Mouse (Mus musculus) spleen, embryonic (tissue): ENCODE data around the gene Nrros.
"Not testable (repeated sequence)": the region's sequence is repeated elsewhere in the genome, so short reads cannot be mapped to it uniquely, and the experiment has no call there.

Experiments used
- CTCF ChIA-PET: fragments of 350-600 bp; sonication (Branson Sonifier 250); formaldehyde crosslinking; loops from one replicate; lab custom pipeline; 2022; lab: Charles Lee

Gene Nrros

DNA sequence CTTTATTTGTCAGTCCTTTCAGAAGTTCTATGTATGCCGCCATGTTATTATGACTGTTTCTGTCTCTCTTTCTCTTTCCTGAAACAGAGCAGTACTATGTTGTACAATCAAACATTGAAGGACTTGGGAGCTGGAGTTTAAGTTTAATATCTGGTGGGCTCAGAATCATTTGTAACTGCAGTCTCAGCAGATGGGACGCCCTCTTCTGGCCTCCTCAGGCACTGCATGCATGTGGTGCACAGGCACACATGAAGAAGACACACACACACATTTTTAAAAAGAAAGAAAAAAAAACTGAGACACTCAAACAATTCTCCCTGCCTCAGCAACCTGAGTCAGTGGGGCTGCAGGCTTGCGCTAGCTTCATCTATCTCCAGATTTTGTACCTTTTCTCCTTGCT lies 44.9 kb downstream of the Nrros start:
- CTCF ChIA-PET: no interaction called here

DNA sequence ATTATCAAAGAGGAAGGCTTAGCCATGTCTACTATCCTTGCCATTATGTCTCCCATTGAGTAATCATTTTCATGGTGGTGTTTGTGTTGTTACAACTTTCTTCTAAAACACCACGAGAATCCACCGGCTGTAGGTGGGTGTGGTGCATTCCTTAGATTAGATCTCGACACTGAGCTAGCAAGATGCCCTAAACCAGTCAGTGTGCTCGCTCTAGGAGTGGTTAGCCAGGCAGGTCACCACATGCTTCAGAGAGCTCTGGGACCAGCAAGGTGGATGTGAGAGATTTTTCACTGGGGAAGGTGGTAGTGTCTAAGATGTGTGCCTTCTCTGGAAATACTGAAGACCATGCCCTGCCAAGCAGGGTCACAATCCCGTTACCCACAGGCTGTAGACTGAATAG lies 49.2 kb downstream of the Nrros start:
- CTCF ChIA-PET: interaction anchor here (0.7 to 0.8 kb wide), 3 partner anchors 25 to 157 kb away, joined by 3 to 10 read pairs (median 3); no protein-coding TSS in a partner anchor

DNA sequence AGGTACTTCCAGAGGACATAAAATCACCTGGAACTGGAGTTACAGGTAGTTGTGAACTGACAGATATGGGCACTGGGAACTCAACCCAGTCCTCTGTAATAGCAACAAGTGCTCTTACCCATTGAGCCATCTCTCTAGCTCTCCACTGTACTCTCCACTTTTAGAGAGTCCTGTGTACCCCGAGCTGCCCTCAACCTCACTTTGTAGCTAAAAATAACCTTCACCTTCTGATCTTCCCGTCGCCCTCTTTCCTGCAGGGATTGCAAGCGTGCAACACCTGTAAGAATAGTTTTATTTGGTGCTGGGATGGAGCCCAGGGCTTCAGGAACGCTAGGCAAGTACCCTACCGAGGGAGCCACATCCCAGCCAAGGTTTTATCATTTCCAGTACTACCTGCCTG lies 49.6 kb downstream of the Nrros start:
- CTCF ChIA-PET: interaction anchor here (0.7 to 1.0 kb wide), 4 partner anchors 25 to 157 kb away, joined by 3 to 10 read pairs (median 3); no protein-coding TSS in a partner anchor

DNA sequence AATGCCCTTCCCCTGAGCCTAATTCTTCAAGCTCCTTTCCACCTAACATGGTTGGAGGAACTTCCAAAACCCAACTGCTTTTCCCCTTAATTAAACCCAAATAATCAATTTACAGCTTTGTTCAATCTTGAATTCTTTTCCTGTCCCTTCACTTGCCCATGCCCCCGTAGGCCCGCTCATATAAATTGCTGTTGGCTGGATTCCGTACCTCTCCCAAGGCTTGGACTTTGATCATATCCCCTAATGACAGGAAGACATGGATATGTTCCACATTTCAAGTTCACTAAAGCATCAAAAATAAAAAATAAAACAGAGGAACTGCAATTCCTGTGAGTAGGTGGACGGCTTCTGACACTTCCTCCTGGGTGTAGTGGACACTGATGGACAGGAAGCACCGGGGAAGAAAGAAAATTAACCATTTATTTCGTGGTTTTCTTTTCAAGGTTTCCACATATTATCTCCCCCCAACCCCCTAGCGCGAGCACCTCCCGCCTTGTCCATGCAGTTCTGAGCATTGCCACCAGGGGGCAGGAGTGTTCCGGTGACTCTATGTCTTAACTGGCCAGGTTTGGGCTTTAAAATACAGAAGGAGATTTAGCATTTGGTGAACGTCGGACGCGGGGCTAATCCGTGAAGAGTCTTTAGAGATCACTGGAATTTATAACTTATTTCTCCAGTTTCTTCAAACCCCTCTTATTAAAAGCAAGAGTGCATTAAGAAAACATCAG lies 50.3 kb downstream of the Nrros start:
- CTCF ChIA-PET: interaction anchor here (0.6 to 1.4 kb wide), 6 partner anchors 10 to 758 kb away, joined by 3 to 11 read pairs (median 5); no protein-coding TSS in a partner anchor

DNA sequence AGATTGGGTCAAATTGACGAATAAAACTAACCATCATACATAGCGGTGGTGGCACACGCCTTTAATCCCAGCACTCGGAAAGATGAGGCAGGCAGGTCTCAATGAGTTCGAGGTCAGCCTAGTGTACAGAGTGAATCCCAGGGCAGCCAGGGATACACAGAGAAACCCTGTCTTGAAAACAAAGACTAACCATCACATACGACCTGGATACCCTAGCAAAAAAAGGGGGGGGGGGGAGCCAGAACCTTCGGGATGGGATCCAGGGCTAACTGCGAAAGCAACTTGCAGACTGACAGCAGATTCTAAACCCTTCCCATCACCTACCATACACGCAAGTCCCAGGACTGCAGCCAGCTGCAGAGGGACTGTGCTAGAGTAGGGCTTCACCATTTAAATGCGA lies 51.0 kb downstream of the Nrros start:
- CTCF ChIA-PET: interaction anchor here (0.7 to 1.7 kb wide), 4 partner anchors 11 to 88 kb away, joined by 5 to 11 read pairs (median 5); no protein-coding TSS in a partner anchor

DNA sequence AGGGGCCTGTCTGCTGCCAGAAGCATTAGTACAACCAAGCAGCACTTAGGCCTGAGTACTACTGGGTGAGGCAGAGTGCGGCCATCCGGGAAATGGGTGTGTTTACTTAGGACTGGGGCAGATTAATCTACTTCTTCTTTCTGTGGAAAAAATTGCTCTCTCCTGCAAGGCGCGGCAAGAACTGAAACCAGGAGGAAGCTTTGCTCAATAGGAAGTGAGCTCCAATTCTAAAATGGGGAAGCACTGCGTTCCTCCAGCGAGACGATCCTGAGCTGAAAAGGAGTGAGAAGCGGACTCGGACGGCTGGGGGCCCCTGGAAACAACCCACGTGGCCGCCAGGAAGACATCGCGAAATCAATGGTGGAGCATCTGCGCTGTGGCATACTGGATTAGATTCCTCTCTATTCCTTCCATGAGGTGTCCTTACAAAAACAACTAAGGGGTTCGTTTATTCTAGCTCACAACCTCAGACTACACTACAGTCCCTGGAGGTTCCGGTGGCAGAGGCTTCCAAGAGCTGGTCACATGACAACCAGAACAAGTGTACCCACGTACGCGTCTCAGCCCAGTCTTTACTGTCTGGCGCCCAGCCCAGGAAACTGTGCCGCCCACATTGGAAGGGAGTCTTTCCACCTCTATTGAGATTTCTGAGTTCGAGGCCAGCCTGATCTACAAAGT lies 51.7 kb downstream of the Nrros start:
- CTCF ChIA-PET: interaction anchor here (1.4 to 1.7 kb wide), 2 partner anchors 12 to 89 kb away, joined by 5 read pairs; no protein-coding TSS in a partner anchor

DNA sequence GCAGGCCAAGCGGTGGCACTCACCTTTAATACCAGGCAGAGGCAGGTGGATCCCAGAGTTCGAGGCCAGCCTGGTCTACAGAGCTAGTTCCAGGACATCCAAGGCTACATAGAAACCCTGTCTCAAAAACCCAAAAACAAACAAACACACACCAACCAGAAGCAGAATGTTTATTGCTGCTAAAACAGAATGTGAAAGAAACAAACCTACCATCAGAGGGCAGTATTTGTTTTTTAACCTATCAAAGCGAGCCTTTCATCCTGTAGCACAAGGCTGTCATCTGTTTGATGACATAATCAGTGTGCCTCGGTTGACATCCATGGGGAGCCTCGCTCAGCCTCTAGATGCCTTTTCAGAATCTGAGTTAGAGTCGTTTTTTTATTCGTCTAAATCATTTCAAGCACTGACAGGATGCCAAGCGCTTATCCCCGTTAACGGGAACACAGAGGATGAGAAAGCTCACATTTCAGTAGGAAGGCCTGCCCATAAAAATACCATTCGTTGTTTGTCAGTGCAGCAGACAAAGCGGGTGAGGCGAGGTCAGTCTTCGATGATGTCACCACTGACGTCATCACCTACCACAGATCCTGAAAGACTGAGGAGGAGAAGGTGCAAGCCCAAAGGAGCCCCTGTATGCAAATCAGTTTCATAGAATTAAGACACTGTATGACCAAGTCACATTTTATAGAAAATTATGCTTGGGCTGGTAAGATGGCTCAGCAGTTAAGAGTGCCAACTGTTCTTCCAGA lies 54.3 kb downstream of the Nrros start:
- CTCF ChIA-PET: interaction anchor here (0.6 to 0.8 kb wide), 3 partner anchors 12 to 931 kb away, joined by 3 to 5 read pairs (median 5); partner anchors contain the start of genes Cep19 and Pigx

DNA sequence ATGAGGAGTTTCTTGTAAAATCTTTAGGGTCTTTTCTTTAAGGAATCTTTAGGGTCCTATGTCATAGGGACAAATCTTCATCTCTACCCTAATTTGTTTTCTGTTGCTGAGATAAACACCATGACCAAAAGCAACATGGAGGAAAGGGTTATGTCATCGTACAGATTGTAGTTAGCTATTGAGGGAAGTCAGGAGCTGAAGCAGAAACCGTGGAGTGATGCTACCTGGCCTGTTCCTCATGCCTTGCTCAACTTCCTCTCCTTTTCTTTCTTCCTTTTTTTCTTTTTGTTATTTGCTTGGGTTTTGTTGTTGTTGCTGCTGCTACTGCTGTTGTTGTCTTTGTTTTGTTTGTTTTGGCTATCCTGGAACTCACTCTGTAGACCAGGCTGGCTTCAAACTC lies 56.8 kb downstream of the Nrros start:
- CTCF ChIA-PET: interaction anchor here (0.6 to 0.7 kb wide), 2 partner anchors 17 to 35 kb away, joined by 3 read pairs; no protein-coding TSS in a partner anchor

DNA sequence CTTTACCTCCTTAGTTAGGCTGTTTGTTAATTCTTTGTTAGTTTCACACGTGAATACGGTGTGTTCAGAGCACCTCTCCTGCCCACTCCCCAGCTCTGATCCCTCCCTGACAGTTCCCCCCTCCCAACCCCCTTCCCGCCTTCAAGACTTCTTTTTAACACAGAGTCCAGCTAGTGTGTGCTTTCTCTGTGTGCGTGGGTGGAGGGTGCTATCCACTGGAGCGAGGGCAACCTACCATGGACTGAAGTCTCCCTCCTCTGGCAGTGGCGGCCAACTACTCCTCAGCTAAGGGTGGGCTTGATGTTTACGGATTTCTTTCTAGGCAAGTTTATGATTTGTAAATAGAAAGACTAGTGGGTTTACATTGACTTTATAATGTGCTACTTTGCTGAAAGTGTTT lies 57.2 kb downstream of the Nrros start:
- CTCF ChIA-PET: interaction anchor here (0.6 to 0.7 kb wide), 2 partner anchors 17 to 35 kb away, joined by 3 read pairs; no protein-coding TSS in a partner anchor

DNA sequence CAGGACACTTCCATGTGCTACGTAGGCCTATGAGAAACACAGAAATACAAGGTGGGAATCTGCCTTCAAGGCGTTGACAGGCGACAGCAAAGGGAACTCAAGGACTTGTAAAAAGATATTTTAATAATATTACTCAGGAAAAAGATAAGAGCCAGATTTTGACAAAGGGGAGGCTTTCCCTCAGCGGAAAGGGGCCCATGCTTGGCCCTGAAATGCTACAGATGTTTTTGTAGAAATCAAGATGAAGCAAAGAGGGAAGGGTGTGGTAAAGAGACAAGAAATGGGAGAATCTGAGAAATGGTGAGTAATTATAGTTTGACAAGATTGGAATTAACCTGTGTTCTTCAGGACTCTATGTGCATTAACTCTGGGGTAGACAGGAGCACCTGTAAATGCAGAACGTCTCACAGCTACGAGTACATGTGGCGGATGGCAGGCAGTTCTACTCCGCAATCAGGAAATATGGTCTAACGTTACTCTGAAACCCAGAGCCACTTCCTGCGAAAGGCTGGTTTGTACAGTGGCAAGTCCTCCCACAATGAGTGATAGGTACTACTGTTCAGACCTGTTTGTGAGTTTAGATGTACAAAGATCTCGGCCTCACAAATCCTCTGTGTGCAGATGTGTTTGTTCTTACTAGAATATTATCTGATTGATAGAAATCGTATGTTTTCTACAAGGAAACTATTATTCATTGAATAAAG lies 57.9 kb downstream of the Nrros start:
- CTCF ChIA-PET: interaction anchor here (0.6 kb wide), 2 partner anchors 47 to 496 kb away, joined by 3 to 6 read pairs; no protein-coding TSS in a partner anchor

DNA sequence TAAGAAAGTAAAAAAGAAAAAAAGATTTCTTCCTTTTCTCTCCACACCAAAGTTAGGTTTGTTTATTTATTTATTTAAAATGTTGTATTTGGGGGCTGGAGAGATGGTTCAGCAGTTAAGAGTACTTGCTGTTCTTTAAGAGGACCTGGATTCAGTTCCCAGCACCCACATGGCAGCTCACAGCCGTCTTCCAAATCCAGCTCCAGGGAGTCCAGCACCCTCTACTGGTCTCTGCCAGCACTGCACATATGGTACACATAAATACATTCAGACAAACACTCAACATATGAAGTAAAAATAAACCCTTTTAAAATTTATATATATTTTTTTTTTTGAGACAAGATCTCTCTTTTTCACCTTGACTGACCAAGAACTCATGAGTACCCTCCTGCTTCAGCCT lies 59.7 kb downstream of the Nrros start:
- CTCF ChIA-PET: interaction anchor here (0.6 kb wide), 1 partner anchor 113 kb away, joined by 4 read pairs; no protein-coding TSS in a partner anchor

DNA sequence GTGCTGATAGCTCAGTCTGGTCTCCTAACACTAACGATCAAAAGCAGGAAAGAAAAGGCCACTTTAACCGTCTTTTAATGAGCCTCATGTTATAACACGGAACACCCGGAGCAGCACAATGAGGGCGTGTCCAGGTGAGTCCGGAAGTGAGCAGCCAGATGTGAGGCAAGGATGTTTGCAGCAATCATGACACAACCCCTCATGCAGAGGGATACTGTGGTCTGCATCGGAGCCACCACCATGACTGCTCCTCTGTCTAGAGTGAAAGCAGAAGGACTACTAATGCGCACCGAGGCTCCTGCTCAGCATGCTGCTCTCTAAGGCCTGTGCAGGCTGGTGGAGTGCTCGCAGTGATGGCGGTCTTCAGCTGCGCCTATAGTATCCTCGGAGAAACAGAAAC lies 63.1 kb downstream of the Nrros start:
- CTCF ChIA-PET: no interaction called here

DNA sequence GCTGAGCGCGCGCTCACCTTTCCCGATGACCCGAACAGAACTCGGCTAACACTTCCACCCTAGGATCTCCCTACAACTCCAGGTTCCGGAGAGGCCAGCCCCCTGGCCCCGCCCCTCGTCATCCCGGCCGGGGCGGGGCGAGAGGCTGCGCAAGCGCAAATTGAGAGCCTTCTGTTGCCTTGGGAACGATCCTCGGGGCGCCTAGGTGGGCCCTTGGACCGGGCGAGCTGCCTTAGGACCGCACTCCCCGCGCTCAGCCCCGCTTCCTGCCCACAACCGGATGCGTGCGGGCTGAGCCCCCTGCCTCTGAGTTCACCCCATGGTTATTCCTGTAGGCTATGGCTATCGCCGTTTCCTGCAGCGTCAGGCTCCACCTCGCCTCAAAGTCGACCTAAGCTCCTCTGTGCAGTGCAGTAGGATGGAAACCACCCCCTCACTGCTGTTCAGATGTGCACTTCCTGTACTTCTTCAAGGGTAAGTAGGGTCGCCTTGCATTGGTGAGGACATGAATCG lies 65.7 kb downstream of the Nrros start, which contains the start of the genes Pigx and Cep19:
TSS of gene Pigx (minus strand) at position 103 of the 513 bp plus-strand sequence.
TSS of gene Cep19 (plus strand) at position 163 of the 513 bp plus-strand sequence.
- CTCF ChIA-PET: interaction anchor here (0.7 kb wide), 1 partner anchor 12 kb away, joined by 5 read pairs; no protein-coding TSS in a partner anchor

DNA sequence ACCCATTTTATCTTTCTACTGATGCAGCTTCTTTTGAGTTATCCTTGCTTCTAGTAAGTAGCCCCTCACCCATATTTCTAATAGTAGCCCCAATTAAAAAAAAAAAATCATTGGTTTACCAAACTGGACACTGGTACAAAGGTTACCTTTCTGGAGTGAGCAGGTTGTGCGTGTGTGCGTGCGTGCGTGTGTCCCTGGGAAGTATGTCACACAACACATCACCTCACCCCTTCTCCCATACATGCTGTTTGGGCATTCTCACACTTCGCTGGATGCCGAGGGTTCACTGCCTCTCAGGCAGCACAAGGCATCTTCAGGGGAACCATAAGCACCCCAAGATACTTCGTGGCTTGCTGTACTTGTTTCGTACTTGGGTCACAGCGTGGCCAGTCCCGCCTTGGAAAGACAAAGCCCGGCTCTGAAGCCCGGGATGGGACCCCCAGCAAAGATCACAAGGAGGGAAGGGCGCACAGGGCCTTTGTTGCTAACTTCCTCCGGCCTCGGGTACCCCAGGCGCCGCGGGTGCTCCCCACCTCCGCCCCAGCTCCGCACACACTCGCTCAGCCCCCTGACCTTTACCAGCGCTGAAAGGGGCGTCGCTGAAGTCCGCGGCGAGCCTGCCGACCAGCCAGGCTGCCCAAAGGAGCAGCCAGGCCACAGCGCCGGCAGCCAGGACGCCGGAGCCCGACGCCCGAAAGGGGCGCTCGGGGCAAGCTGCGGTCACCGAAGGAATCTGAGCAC lies 66.3 kb downstream of the Nrros start:
- CTCF ChIA-PET: interaction anchor here (0.7 kb wide), 1 partner anchor 12 kb away, joined by 5 read pairs; no protein-coding TSS in a partner anchor

DNA sequence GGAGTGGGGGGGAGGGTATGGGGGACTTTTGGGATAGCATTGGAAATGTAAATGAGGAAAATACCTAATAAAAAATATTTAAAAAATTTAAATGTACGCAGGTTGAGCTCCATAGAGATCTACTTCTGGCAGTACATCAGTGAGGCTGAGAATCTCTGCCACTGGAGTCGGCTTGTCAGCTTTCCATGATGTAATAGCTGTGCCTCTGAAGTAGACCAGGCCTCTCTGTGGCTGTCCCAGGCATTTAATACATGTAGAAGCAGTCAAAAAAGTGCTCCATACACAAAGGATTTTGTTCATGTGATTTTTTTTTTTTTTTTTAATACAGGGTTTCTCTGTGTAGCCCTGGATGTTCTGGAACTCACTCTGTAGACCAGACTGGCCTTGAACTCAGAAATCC lies 67.6 kb downstream of the Nrros start:
- CTCF ChIA-PET: not testable (repeated sequence)
